Mouse (Mus musculus) cerebellum, postnatal 10 days (tissue): ENCODE data around the gene Echdc2.
A peak's percentile ranks its signal among the peaks of the same experiment; 100 is the strongest.
"Not testable (repeated sequence)": the region's sequence is repeated elsewhere in the genome, so short reads cannot be mapped to it uniquely, and the experiment has no call there.

Source experiments
- DNase-seq, 2 experiments: peaks; one replicate each; pipeline ENCODE4 v3.0.0; 2021; ENCODE audit warnings: mixed read lengths in 2 of 2

Echdc2 gene

DNA sequence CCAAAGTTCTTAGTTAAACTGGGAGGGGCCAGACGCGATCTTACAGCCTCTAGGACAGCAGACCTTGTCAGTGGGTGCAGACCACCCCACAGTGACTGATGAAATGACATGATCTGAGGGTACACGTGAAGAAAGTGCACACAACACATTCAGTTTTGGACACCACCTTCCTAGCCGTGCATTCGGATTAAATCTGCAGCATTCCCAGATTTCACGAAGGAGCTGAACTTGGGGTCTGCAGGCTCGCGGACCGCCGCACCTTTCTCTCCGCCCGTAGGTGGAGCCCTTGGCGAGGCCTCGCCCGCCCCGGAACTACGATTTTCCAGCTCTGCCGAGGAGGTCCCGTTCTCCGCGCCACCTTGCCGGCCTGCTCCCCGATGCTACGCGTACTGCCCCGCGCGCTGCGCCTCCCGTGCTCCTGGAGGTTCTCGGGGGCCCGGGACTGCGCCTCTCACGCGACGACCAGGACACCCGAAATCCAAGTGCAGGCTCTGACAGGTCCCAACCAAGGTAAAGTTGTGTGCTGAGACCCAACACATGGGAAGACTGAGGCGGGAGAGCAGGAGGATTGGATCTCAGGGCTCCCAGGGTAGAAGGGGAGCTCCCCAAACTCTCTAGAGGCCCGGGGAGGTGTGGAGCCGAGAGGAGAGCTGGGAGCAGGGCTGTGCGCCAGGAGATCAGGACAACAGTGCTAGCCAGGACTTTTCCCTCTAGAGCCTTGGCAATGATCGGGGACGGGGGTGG is at the start of gene Echdc2:
Gene Echdc2, plus strand, starts transcription at position 286 of the 744 bp plus-strand sequence.
- DNase-seq: peak; percentile 74 to 78

DNA sequence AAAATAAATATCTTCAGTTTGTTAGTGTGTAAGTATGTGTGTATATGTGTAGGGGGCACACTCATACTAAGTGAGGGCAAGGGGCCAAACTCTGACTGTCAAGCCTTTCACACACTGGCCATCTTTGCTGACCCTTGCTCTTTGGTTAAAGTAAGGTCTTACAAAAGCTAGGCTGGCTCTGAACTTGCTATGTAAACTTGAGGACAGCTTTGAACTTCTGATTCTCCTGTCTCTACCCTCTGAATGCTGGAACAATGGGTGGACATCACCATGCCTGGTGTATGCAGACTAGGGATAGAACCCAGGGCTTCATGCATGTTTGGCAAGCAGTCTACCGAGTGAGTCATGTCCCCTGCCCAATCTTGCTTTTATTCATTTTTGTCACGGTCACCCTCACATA is 48.8 kb upstream of the Echdc2 start:
- peak in 1 of 2 experiments; percentile 5 for DNase-seq

GRCm38 (mm10) chr4:108117488-108117887 is 47.7 kb upstream of the Echdc2 start:
- DNase-seq: peak; percentile 25 to 26

DNA sequence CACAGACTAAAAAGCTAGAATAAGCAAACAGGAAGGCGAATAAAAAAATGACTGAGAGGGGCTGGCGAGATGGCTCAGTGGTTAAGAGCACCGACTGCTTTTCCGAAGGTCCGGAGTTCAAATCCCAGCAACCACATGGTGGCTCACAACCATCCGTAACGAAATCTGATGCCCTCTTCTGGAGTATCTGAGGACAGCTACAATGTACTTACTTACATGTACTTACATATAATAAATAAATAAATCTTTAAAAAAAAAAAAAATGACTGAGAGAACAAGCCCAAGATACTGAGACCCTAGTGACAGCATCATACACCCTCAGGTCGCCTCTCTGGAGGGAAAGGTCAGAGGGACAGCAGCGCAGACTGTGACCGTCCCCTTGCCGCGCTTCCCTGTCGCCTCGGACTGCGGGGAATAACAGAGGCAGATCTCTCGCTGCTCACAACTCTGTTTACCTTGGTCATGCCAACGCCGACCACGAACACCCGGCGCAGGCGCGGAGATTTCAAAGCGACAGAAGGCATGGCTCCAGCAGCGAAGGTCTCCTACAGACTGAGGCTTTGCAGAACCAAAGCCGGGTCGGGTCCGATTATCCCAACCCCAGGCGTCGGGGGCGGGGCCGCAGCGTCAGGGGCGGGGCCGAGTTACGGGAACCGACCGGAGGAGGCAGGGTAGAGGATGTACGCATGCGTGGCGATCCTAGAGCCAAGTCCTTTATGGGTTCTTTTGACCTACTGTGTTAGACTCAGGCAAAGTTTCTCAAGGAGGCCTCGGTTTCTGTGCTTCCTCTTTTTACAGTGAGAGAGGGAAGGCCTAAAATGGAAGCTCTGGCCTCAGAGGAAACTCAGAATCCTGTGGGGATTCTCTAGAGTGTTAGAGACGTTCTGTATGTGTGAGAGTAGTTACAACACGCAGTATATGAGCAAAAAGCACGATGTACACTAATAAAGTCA is 47.0 kb upstream of the Echdc2 start:
- DNase-seq: peak; percentile 97 to 98

DNA sequence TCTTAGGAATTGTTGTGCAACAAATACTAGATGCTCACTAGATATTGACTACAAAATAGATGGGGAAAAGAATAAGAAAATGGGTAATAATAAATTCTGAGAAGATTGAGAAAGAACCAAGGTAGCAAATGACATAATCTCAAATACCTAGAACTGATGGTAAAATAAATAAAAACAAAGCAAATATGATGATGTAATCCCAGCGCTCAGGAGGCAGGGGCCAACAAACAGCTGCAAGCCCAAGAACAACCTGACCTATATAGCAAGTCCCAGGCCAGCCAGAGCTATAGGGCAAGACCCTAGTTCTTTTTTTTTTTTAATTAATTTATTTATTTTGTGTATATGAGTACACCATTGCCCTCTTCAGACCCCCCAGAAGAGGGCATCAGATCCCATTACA is 41.1 kb upstream of the Echdc2 start:
- DNase-seq: no peak

DNA sequence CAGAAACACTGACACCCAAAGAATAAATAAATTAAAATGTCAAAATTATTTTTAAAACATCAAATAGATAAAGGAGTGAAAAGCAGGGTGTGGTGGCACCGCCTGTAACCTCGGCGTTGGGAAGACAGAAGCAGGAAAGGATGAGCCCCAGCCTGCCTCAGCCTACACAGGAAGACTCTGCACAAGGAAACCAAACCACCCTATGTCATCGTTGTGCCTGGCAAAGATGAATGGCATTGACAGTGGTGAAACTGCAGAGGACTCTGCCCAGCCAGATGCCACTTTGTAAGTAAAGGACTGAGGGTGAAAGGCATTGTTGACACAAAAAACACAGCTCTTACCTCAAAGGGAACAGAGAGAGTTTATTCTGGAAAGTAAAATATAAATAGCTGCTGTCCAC is 39.0 kb upstream of the Echdc2 start:
- no peak for DNase-seq

- DNase-seq: no peak
Observed at GRCm38 (mm10) chr4:108127516-108127915, 37.7 kb upstream of the Echdc2 start.

- DNase-seq: no peak
Observed at GRCm38 (mm10) chr4:108128339-108128738, 36.9 kb upstream of the Echdc2 start.

GRCm38 (mm10) chr4:108130452-108130851 is 34.8 kb upstream of the Echdc2 start:
- no peak for DNase-seq

GRCm38 (mm10) chr4:108136938-108137337 is 28.3 kb upstream of the Echdc2 start:
- no peak for DNase-seq

- DNase-seq: not testable (repeated sequence)
Observed at GRCm38 (mm10) chr4:108143178-108143577, 22.1 kb upstream of the Echdc2 start.

DNA sequence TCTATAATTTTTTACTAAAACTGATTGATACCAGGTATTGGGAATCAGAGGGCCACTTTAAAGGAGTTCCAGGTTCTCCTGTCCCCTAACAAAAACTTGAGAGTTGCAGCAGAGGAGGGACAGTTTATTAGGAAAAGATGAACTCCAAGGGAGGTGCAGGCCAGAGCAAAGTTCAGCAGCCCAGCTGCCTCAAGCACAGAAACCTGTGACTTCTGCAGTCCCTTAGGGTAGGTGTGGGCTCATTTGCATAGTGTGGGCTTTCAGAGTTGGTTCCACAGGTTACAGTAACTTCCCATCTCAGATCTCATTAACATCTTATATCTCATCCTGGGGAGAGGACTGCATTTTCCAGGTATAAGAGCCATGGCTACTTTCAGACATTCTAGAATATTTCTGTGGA is 21.5 kb upstream of the Echdc2 start:
- no peak for DNase-seq

- DNase-seq: no peak
Observed at GRCm38 (mm10) chr4:108144880-108145279, 20.4 kb upstream of the Echdc2 start, which contains the start of gene Scp2. TSS of gene Scp2 (minus strand) at chr4:108144998.

DNA sequence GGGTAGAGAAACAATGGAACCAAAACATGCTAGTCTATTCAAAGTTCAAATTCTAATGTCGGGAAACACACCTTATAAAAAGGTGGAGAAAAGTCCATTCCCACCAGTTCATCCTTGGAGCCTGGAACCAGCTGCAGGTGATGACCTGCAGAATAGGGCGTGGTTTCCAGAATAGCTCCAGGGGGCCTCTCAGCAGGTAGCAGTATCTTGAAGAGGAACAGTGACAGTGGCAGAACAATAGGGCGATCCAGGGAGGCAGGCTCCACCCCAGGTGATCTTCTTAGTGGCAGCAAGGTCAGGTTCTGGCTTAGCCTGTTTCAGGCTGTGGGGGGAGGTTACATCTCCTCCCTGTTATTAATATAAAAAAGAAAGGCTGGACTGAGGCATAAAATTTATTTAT is 19.7 kb upstream of the Echdc2 start:
- DNase-seq: not testable (repeated sequence)

DNA sequence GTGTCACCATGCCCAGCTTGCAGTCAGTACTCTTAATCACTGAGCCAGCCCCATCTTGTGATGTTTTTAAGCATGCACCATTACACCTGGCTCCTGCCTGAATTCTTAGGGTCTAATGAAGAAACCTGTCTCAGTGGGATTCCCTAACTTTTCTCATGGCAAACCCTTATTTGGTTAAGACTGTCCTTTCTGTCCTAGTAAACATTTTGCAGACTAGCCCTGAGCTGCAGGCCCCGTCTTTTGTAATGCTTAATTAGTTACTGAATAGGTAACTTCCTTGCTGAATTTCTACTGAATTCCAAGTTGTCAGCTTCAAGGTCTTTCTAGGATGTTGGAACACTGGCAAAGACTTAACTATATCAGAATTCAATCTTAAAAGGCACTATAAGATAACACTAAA is 10.1 kb upstream of the Echdc2 start:
- DNase-seq: not testable (repeated sequence)

DNA sequence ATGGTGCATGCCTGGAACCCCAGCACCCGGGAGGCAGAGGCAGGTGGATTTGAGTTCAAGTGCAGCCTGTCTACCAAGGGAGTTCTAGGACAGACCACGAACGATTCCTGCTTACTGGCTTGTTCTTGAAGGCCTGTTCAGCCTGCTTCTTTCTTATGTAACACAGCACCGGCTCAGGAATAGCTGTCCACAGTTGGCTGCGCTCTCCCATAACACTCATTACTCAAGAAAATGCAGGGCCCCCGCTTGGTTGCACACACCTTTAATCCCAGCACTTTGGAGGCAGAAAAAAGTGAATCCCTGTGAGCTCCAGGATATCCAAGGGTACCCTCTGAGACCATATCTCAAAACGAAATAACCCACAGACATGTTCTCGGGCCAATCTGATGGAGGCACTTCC is 3.3 kb upstream of the Echdc2 start:
- no peak for DNase-seq

DNA sequence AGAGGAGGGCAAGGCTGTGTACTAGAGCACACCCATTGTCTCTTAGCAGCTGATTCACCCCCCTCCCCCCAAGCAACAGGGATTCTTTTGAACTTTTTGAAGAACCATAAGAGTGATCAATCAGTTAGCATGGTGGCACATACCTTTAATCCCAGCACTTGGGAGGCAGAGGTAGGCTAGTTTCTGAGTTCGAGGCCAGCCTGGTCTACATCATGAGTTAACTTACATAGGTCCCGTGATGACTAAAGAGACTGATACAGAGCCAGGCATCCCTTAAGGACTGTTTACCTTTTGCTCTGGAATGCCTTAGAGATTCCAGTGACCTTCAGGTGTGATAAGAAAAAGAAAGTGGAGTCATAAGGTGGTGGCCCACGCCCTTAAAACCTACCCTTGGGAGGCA is 1.9 kb upstream of the Echdc2 start:
- no peak for DNase-seq

DNA sequence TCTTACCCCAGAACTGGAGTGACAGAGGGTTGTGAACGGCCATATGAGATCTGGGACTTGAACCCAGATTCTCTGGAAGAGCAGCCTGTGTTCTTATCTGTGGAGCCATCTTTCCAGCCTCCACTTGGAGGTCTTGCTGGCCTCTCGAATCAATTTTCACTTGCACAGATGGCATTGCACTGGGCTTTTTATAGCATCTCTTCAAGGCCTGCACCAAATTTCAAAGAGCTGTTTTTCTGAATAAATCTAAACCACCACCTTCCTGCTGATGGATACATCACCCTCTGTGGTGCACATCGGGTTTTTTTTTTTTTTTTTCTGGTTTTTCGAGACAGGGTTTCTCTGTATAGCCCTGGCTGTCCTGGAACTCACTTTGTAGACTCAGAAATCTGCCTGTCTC is 1.6 kb downstream of the Echdc2 start:
- no peak for DNase-seq

GRCm38 (mm10) chr4:108168056-108168455 is 2.8 kb downstream of the Echdc2 start:
- DNase-seq: no peak

DNA sequence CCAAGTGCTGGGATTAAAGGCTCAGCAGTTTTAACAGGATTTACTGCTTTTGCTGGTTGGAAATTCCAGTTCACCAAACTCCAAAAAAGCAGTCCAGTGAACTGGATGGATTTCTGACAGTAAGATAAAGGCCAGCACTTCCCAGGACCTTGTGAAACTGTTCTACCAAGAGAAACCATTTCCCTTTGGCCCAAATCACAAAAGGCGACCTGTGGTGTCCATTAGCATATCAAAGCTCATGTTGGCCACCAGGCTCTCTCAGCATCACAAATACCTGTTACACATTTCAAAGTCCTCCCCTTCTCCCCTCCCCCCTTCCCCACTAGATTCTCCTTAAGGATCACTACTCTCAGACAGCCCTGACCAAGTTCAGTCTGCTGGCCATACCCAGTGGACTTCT is 17.0 kb downstream of the Echdc2 start:
- no peak for DNase-seq

DNA sequence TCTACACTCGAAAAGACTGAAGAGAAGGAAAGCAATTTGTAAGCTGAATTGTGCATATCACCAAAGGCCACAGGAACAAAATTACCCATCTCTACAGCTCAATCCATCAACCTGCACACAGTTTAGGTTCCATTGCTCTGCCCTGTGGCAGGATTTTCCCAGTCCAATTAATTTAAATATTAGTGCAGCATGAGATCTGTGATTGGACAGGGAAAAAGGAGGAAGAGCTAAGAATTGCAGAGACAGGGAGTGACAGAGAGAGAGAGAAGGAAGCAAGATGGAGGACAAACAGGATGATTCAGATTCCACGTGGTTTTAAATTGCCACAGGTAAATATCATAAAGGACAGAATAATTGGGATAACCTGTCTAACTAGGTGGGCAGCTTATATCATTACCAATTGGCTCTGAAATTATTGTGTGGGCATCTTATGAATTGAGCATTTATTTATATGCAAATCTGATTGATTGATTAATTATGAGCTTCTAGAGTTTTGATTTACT is 27.6 kb downstream of the Echdc2 start:
- DNase-seq: no peak

DNA sequence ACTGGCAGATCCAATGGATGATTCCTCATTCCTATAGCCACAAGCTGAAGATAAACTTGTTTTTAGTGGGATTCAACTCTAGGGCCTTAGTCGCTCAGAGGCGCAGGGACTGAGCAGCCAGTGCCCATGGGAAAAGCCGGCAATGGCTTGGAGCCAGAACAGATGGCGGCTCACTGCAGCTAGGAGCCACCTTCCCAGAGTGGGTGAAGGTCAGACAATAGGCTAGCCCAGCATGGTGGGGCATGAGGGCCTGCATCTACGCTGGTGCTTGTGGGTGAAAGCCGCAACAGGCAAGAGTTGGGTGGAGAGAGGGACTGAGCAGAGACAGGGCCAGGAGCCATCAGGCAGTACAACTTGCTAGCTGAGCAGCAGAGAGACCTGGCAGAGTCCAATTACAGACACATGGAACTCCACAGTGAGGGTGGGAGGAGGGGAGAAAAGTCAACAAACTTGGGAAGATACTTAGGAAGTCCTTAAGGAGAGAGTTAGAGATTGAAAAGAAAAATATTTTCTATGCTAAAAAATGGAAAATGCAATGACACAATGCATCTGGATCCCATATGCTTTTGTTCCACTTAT is 31.1 kb downstream of the Echdc2 start:
- peak; percentile 82 to 87 for DNase-seq

GRCm38 (mm10) chr4:108199236-108199635 is 34.0 kb downstream of the Echdc2 start:
- DNase-seq: peak; percentile 56
